Mouse (Mus musculus): ENCODE data around the gene Mecp2. TPM values are rescaled to one million over a fixed set of nuclear protein-coding genes. Genes with fewer than 3 reads are reported as not detected.
"Not testable (repeated sequence)": the region's sequence is repeated elsewhere in the genome, so short reads cannot be mapped to it uniquely, and the experiment has no call there.

The Mecp2 gene
- 10 to 100 TPM; 85.8 to 96.1 (median 91.7) TPM for total RNA-seq (2022)

GRCm38 (mm10) chrX:74135263-74135662 lies at the start of gene Mecp2:
Gene Mecp2 (minus strand): TSS chrX:74135363.
- DNase-seq (ENCODE audit: low spot score in 2 of 2) = not testable (repeated sequence)

DNA sequence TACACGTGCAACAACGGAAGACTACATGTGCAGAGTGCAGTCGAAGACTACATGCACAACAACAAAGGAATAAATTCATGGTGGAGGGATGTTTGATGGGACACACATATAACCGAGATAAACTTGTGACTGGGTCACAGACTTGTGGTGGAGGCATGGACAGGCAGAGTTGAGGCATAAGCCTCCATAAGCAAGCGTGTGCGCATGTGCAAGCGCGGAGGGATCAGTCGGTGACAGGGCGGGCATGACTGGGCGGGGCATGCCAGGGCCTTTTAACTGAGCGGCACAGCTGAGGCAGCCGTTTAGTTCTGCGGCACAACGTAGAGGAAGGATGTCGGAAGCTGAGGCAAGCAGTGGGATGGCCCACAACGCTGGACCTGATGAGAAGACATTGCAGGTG lies 41.8 kb upstream of the Mecp2 start, which contains the start of gene Tktl1:
Gene Tktl1 (plus strand): TSS at position 301 of the 400 bp plus-strand sequence.
- DNase-seq (ENCODE audit: low spot score in 2 of 2) = no peak

DNA sequence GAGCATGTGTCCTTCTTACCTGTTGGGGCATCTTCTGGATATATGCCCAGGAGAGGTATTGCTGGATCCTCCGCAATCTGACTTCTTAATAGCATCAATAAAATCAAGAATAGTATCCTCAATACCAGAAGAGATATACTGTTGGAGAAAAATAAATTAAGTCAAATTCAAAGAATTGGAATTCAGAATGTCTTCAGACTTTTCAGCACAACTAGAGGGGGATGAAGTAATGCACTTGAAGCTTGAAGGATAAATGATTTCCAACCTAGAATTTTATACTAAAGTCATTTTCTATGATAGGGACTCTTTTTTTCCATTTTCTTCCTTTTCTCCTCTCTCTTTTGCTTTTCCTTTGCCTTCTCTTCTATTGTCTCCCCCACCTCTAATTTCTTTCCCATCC lies 32.6 kb upstream of the Mecp2 start, which contains the start of gene Tex28:
Gene Tex28 (minus strand): TSS at position 101 of the 400 bp plus-strand sequence.
- DNase-seq (ENCODE audit: low spot score in 2 of 2) = no peak

GRCm38 (mm10) chrX:74127164-74127563 lies 8.0 kb downstream of the Mecp2 start, which contains the start of gene Opn1mw:
Gene Opn1mw (plus strand): TSS chrX:74127464.
- DNase-seq (ENCODE audit: low spot score in 2 of 2) = no peak

DNA sequence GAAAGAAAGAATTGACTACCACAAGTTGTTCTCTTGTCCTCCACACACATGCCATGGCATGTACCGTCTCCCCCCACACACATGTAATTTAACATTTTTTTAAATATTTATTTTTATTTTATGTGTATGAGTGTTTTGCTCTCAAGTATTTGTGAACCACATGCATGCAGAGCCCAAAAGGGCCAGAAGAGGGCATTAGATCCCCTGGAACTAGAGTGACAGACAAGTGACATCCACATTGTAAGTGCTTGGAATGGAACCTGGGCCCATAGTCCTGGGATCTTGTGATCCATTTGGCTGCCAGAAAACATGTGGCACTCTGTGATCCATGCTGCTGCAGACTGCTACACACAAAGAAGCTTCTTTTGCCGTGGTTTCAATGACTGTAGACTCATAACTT lies 10.2 kb downstream of the Mecp2 start:
- no peak for DNase-seq (ENCODE audit: low spot score in 2 of 2)

DNA sequence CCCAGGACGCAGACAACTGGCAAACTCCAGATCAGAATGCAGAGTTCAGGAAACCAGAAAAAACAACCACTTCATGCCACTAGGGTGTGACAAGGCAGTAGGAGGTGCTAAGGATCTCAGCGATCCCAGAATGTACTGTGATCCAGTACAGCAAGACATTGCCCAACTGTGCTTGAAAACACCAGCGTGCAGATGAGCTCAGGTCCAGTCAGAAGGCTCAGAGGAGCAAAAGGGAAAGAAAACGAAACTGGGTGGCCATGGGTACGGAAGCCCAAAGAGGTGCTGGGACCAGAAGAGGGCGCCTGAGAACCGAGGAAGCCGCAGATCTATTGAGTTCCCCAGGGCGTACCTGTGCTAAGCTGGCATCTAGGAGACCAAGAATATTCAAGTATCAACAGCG lies 19.7 kb downstream of the Mecp2 start:
- peak; percentile 13 to 47 for DNase-seq (ENCODE audit: low spot score in 2 of 2)

DNA sequence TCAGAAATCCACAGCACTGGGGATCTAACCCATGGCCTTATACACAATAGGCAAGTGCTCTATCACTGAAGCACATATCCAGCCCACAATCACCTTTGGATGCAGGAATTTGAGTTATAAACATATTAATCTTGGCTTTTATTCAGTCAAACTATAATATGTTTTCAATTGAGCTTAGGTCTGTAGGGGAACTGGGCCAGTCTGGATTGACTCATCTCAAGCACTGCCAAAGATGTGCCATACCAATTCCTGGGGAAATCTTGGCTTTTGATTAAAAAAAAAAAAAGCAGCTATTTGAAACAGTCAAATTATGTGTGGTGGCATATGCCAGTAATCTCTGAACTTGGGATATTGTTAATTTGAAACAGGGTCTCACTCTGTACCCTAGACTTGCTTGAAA lies 21.1 kb downstream of the Mecp2 start:
- DNase-seq (ENCODE audit: low spot score in 2 of 2) = no peak

DNA sequence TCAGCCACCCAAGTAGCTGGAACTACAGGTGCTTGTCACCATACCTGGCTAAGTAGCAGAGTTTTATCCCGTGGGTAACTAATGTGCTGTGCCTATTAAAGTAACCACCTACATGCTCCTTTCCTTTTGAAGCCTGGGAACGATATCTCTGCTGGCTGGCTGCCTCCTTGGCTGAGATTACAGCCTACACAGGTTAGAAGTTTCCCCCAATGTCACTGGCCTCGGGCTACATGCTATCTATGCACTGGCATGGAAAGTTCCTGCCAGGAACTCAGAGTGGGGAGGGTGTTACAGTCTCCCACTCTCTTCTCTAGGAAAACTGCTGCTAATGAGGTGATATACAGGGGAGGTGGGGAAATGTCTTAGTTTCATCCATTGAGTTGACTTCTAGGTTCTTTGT lies 26.4 kb downstream of the Mecp2 start:
- no peak for DNase-seq (ENCODE audit: low spot score in 2 of 2)

DNA sequence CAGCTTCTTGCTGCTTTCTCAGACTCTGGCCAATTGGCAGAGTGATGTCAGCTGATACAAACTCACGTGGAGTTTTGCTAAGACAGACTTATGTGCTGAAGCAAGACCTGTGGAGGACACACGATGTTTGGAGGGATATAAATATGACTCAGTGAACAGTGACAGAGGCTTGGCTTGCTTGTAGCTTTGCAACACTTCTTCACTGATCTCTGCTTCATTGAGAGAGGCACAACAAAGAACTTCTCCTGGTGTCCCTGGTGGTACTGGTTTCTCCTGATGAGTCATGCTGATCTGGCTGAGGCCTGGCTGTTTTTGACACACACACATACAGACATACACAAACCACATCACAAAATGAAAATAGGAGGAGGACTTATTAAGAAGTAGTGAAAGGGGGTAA lies 29.2 kb downstream of the Mecp2 start:
- no peak for DNase-seq (ENCODE audit: low spot score in 2 of 2)

DNA sequence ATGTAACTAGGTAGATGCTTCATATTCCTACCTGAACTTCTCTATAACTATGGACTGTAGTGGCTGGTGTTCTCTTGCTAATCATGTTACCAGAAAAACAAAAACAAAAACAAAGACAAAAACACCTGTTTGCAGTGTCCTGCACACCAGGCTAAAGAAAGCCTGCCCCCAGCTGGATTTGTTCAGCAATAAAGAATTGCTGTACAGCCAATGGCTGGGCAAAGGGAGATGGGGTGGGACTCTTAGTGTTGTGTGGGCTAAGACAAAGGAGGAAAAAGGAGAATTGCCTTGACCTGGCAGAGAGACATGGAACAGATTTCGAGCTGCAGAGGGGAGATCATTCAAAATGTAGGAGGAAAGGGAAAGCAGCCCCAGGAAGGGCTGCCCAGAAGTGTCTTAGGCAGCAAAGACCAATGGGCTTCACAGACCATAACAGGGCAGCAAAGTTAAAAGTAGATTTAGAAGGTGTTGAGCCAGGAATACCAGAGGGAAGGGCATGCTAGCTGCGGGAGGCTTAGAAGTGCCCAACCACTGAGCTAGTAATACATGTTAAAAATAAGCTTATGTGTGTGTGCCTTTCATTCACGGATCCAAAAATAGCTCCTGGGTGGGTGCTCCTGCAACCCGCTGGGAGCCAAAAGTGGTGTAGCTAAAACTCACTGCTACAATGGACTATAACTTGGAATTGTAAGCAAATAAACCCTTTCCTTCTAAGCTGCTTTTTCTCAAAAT lies 31.5 kb downstream of the Mecp2 start:
- no peak for DNase-seq (ENCODE audit: low spot score in 2 of 2)

DNA sequence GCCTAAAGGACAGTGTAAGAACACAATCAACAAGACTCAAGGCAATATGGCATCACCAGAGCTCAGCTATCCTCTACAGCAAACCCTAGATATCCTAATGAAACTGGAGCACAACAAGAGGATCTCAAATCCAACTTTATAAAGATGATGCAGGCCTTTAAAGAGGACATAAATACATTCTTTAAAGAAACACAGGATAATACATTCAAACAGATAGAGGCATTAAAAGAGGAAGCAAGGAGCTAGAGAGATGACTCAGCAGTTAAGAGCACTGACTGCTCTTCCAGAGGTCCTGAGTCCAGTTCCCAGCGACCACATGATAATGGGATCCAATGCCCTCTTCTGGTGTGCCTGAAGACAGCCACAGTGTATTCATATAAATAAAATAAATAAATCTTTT lies 40.0 kb downstream of the Mecp2 start:
- DNase-seq (ENCODE audit: low spot score in 2 of 2) = no peak

DNA sequence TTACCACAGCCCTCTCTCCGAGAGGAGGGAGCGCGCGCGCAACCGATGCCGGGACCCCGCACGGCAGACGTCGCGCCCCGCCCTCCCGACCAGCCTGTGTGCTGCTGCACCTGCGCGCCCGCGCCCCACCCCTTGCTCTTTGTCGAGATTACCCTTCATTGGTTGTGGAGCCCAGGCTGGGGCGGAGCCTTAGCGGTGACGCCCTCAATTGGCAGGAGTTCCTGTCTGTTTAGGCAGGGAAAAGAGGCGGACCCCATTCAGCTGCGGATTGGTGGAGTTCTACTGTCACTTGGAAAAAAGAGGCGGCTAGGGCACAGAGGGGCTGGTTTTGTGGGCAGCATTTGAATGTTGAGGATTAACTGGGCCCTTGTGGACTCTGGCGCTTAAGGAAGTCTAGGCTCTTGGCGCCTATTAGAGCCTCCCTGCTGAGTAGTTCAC lies 49.5 kb downstream of the Mecp2 start:
- DNase-seq (ENCODE audit: low spot score in 2 of 2) = peak; percentile 98

GRCm38 (mm10) chrX:74084946-74085498 lies 50.1 kb downstream of the Mecp2 start:
- DNase-seq (ENCODE audit: low spot score in 2 of 2) = peak; percentile 66 to 77

DNA sequence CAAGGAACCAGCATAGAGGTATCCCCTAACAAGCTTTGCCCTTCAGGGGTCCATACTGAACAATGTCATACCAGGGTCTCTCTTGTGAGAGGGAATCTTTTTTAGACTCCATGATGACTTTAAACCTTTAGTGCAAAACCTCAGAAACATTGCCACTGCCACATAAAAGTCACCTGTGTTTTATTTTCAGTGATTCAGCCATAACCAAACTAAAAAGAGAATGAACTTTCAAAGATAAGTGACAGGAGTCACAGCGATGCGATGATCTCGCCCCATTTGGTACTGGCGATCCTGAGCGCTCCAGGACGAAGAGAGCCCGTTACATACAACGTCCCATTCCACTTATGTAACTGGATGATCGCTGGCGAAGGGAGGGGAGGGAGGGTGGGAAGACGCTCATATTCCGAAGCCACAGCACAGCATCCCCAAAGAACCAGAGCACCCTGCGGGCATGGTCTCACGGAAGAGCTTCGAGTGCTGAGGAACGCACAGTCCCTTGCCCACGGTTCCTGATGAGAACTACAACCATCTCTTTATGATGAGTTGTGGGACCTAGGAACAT lies 50.8 kb downstream of the Mecp2 start:
- DNase-seq (ENCODE audit: low spot score in 2 of 2) = peak in 1 of 2 experiments; percentile 5

- DNase-seq (ENCODE audit: low spot score in 2 of 2) = no peak
Observed at GRCm38 (mm10) chrX:74070794-74071193, 64.4 kb downstream of the Mecp2 start.

DNA sequence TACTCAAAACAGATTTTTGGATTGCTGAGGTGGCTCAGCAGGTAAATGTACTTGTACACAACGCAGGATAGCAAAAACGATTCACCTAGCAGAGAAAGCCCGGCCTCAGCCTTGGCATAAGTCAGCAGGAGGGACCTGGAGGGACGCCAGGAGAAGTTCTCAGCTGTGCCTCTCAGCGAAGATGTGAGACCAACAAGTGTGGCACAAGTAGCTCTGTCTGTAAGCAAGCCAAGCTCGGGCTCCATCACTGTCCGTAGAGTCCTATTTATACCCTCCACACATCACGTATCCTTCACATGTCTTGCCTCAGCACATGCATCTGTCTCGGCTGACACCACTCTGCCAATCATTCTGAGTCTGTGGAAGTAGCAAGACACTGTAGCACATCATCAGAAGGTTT lies 67.3 kb downstream of the Mecp2 start:
- DNase-seq (ENCODE audit: low spot score in 2 of 2) = no peak

DNA sequence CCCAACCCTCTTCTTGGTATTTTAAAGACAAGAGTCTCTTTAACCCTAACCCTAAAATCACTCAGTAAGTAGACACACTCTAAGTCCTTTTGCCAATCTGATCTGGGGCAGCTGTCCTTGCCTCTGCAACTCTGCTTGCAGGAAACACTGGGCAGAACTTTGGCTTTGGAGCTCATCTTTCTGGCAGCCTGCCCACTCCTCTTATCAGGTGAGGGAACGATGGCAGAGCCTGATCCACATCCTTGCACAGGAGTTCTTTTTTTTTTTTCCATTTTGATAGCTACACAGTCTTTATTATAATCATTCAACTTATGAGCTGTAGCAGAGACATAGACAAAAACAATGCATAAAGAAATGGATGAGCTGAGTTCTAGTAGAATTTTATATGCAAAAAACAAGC lies 90.1 kb downstream of the Mecp2 start:
- DNase-seq (ENCODE audit: low spot score in 2 of 2) = no peak

DNA sequence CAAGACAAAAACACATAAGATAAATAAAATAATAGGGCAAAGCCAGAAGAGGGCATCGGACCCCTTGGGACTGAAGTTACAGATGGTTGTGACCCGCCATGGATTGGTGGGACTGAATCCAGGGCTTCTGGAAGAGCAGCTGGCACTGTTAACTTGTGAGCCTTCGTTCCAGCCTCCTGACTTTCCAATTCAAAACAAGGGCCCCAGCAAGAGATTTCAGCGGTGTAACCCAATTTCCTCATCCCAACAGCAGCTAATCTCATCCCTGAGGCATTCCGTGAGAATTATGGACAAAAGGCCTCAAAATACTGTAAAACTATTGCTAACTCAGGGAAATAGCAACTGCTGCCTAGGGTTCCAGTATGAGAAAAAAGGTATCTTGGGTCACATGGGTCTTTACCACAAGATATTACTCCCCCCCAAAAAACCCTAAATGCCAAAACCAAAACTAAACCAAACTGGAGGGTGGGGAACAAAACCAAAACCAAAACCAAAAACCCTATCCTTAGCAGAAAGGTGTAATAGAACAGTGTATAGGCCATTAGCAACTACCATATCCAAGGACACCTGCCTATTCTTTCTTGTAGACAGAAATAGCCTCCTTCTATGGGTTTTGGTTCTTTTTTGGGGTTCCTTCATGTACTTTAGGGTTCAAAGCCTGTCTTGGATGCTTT lies 97.3 kb downstream of the Mecp2 start:
- no peak for DNase-seq (ENCODE audit: low spot score in 2 of 2)

DNA sequence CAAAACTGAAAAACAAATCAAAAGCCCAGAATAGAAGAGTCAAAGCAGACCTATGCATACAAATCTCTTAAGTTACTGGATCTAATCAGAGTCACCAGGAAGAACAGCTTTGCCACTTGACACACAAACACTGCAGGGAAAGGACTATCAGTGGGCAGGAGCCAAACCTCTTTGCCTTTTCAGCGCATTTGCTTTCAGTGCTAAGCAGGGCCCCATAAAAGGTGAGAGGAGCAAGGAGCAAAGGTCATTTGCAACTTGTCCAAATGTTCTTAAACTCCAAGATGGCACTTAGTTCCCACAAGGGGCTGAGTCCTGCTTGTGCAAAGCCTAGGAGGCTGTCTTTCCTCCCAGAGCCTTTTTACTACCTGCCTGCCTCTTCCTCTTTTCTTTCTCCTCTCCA lies 105.2 kb downstream of the Mecp2 start:
- no peak for DNase-seq (ENCODE audit: low spot score in 2 of 2)

GRCm38 (mm10) chrX:74023188-74024049 lies 111.7 kb downstream of the Mecp2 start, which contains the start of gene Irak1:
Gene Irak1 (minus strand): TSS chrX:74023918.
- DNase-seq (ENCODE audit: low spot score in 2 of 2) = peak; percentile 23 to 35

- no peak for DNase-seq (ENCODE audit: low spot score in 2 of 2)
Observed at GRCm38 (mm10) chrX:74022795-74023187, 112.4 kb downstream of the Mecp2 start.
